Mouse (Mus musculus): ENCODE measurements around the gene Trim28. TPM values are rescaled to one million over a fixed set of nuclear protein-coding genes. Genes with fewer than 3 reads are reported as not detected.
A peak's percentile ranks its signal among the peaks of the same experiment; 100 is the strongest.

Gene Trim28
- polyA plus RNA-seq, 1 experiment from 2014 or later: 57.9 TPM

GRCm38 (mm10) chr7:13042511-13042910 is 43.6 kb downstream of the Trim28 start:
- ATAC-seq (ENCODE audit: low read depth): no peak
- Histone ChIP-seq H3K36me3 (ENCODE audit: control insufficient read depth, insufficient read depth) (no peaks in the 10 kb centered on the region), H3K27ac (ENCODE audit: low read length) (no peak overlapping the region), H3K4me2 (ENCODE audit: low read depth, low read length) (no peak overlapping the region), H3K9ac (ENCODE audit: low read depth, low read length) (no peak overlapping the region), H3K4me1 (ENCODE audit: control insufficient read depth, low read depth, low read length) (peaks cover 28% of the 10 kb centered on the region), H3K4me3 (ENCODE audit: low read depth, low read length) (no peak overlapping the region), H3K27me3 (ENCODE audit: control insufficient read depth, insufficient read depth, low read depth, low read length) (peaks cover 37% of the 10 kb centered on the region), H3K9me3 (replicated peaks; ENCODE audit: control insufficient read depth, low read length) (0 out of 2 replicates have a peak, but pooled peaks cover 2% of the 10 kb centered on the region)
- WGBS (ENCODE audit: insufficient replicate concordance): 70% methylated on average over 6 of the region's 6 CpGs

GRCm38 (mm10) chr7:13043120-13043444 is 44.2 kb downstream of the Trim28 start:
- Histone ChIP-seq H3K36me3 (ENCODE audit: control insufficient read depth, insufficient read depth) (no peaks in the 10 kb centered on the region), H3K4me3 (ENCODE audit: low read depth, low read length) (no peak overlapping the region; the same call in 1 of the 2 replicates), H3K9ac (ENCODE audit: low read depth, low read length) (no peak overlapping the region), H3K9me3 (replicated peaks; ENCODE audit: control insufficient read depth, low read length) (0 out of 2 replicates have a peak, but pooled peaks cover 2% of the 10 kb centered on the region), H3K27ac (ENCODE audit: low read length) (no peak overlapping the region), H3K4me2 (ENCODE audit: low read depth, low read length) (no peak overlapping the region), H3K4me1 (ENCODE audit: control insufficient read depth, low read depth, low read length) (peaks cover 28% of the 10 kb centered on the region), H3K27me3 (ENCODE audit: control insufficient read depth, insufficient read depth, low read depth, low read length) (peaks cover 37% of the 10 kb centered on the region)
- WGBS (ENCODE audit: insufficient replicate concordance): 43% methylated on average over 16 of the region's 16 CpGs
- ATAC-seq (ENCODE audit: low read depth): no peak

- Histone ChIP-seq H3K36me3 (ENCODE audit: control insufficient read depth, insufficient read depth) (no peaks in the 10 kb centered on the region), H3K4me3 (ENCODE audit: low read depth, low read length) (peak overlapping the region; percentile 55), H3K27me3 (ENCODE audit: control insufficient read depth, insufficient read depth, low read depth, low read length) (peaks cover 37% of the 10 kb centered on the region), H3K4me2 (ENCODE audit: low read depth, low read length) (peak overlapping the region; percentile 74), H3K27ac (ENCODE audit: low read length) (no peak overlapping the region), H3K9ac (ENCODE audit: low read depth, low read length) (peak overlapping the region; percentile 5; the same call in 1 of the 2 replicates), H3K4me1 (ENCODE audit: control insufficient read depth, low read depth, low read length) (peaks cover 26% of the 10 kb centered on the region), H3K9me3 (replicated peaks; ENCODE audit: control insufficient read depth, low read length) (0 out of 2 replicates have a peak, but pooled peaks cover 2% of the 10 kb centered on the region)
- WGBS (ENCODE audit: insufficient replicate concordance): 5% methylated on average over 88 of the region's 88 CpGs
- no peak for ATAC-seq (ENCODE audit: low read depth)
Measured at GRCm38 (mm10) chr7:13043445-13044253, 44.7 kb downstream of the Trim28 start.

- peaks cover 37% of the 10 kb centered on the region for H3K27me3 ChIP-seq (ENCODE audit: control insufficient read depth, insufficient read depth, low read depth, low read length)
- 0 out of 2 replicates have a peak, but pooled peaks cover 2% of the 10 kb centered on the region for H3K9me3 ChIP-seq (replicated peaks; ENCODE audit: control insufficient read depth, low read length)
- peak overlapping the region; percentile 74 for H3K4me2 ChIP-seq (ENCODE audit: low read depth, low read length)
- 7% methylated on average over 23 of the region's 23 CpGs for WGBS (ENCODE audit: insufficient replicate concordance)
- H3K4me3 ChIP-seq (ENCODE audit: low read depth, low read length): peak overlapping the region; percentile 55
- H3K4me1 ChIP-seq (ENCODE audit: control insufficient read depth, low read depth, low read length): peaks cover 20% of the 10 kb centered on the region
- no peak overlapping the region for H3K27ac ChIP-seq (ENCODE audit: low read length)
- H3K9ac ChIP-seq (ENCODE audit: low read depth, low read length): peak overlapping the region; percentile 5; the same call in 1 of the 2 replicates
- H3K36me3 ChIP-seq (ENCODE audit: control insufficient read depth, insufficient read depth): no peaks in the 10 kb centered on the region
- ATAC-seq (ENCODE audit: low read depth): no peak
Measured at GRCm38 (mm10) chr7:13044254-13044625, 45.3 kb downstream of the Trim28 start.

- Histone ChIP-seq H3K4me2 (ENCODE audit: low read depth, low read length) (no peak overlapping the region), H3K36me3 (ENCODE audit: control insufficient read depth, insufficient read depth) (no peaks in the 10 kb centered on the region), H3K27ac (ENCODE audit: low read length) (no peak overlapping the region), H3K9me3 (replicated peaks; ENCODE audit: control insufficient read depth, low read length) (0 out of 2 replicates have a peak, but pooled peaks cover 2% of the 10 kb centered on the region), H3K4me1 (ENCODE audit: control insufficient read depth, low read depth, low read length) (peaks cover 13% of the 10 kb centered on the region), H3K4me3 (ENCODE audit: low read depth, low read length) (no peak overlapping the region), H3K27me3 (ENCODE audit: control insufficient read depth, insufficient read depth, low read depth, low read length) (peaks cover 37% of the 10 kb centered on the region), H3K9ac (ENCODE audit: low read depth, low read length) (no peak overlapping the region)
- 4% methylated on average over 2 of the region's 2 CpGs for WGBS (ENCODE audit: insufficient replicate concordance)
- ATAC-seq (ENCODE audit: low read depth): peak; percentile 58
Measured at GRCm38 (mm10) chr7:13046084-13046483, 47.2 kb downstream of the Trim28 start.

GRCm38 (mm10) chr7:13053001-13053400 is 54.1 kb downstream of the Trim28 start:
- no peak overlapping the region for H3K4me2 ChIP-seq (ENCODE audit: low read depth, low read length)
- H3K27ac ChIP-seq (ENCODE audit: low read length): no peak overlapping the region
- H3K4me3 ChIP-seq (ENCODE audit: low read depth, low read length): no peak overlapping the region
- no peaks in the 10 kb centered on the region for H3K9me3 ChIP-seq (replicated peaks; ENCODE audit: control insufficient read depth, low read length)
- ATAC-seq (ENCODE audit: low read depth): no peak
- H3K4me1 ChIP-seq (ENCODE audit: control insufficient read depth, low read depth, low read length): peaks cover 8% of the 10 kb centered on the region
- H3K36me3 ChIP-seq (ENCODE audit: control insufficient read depth, insufficient read depth): no peaks in the 10 kb centered on the region
- H3K9ac ChIP-seq (ENCODE audit: low read depth, low read length): no peak overlapping the region
- 71% methylated on average over 13 of the region's 13 CpGs for WGBS (ENCODE audit: insufficient replicate concordance)
- no peaks in the 10 kb centered on the region for H3K27me3 ChIP-seq (ENCODE audit: control insufficient read depth, insufficient read depth, low read depth, low read length)

GRCm38 (mm10) chr7:13053501-13053900 is 54.6 kb downstream of the Trim28 start:
- Histone ChIP-seq H3K4me1 (ENCODE audit: control insufficient read depth, low read depth, low read length) (peaks cover 8% of the 10 kb centered on the region), H3K36me3 (ENCODE audit: control insufficient read depth, insufficient read depth) (no peaks in the 10 kb centered on the region), H3K4me3 (ENCODE audit: low read depth, low read length) (peak overlapping the region; percentile 73), H3K4me2 (ENCODE audit: low read depth, low read length) (peak overlapping the region; percentile 82), H3K27me3 (ENCODE audit: control insufficient read depth, insufficient read depth, low read depth, low read length) (no peaks in the 10 kb centered on the region), H3K9ac (ENCODE audit: low read depth, low read length) (no peak overlapping the region), H3K27ac (ENCODE audit: low read length) (no peak overlapping the region), H3K9me3 (replicated peaks; ENCODE audit: control insufficient read depth, low read length) (no peaks in the 10 kb centered on the region)
- no peak for ATAC-seq (ENCODE audit: low read depth)
- WGBS (ENCODE audit: insufficient replicate concordance): 84% methylated on average over 2 of the region's 2 CpGs

GRCm38 (mm10) chr7:13053961-13054286 is 55.0 kb downstream of the Trim28 start:
- peak overlapping the region; percentile 70 for H3K9ac ChIP-seq (ENCODE audit: low read depth, low read length)
- ATAC-seq (ENCODE audit: low read depth): no peak
- peak overlapping the region; percentile 73 for H3K4me3 ChIP-seq (ENCODE audit: low read depth, low read length)
- no peaks in the 10 kb centered on the region for H3K27me3 ChIP-seq (ENCODE audit: control insufficient read depth, insufficient read depth, low read depth, low read length)
- peaks cover 8% of the 10 kb centered on the region for H3K4me1 ChIP-seq (ENCODE audit: control insufficient read depth, low read depth, low read length)
- peak overlapping the region; percentile 30; the same call in 1 of the 2 replicates for H3K27ac ChIP-seq (ENCODE audit: low read length)
- 5% methylated on average over 15 of the region's 15 CpGs for WGBS (ENCODE audit: insufficient replicate concordance)
- peak overlapping the region; percentile 82 for H3K4me2 ChIP-seq (ENCODE audit: low read depth, low read length)
- H3K9me3 ChIP-seq (replicated peaks; ENCODE audit: control insufficient read depth, low read length): no peaks in the 10 kb centered on the region
- H3K36me3 ChIP-seq (ENCODE audit: control insufficient read depth, insufficient read depth): no peaks in the 10 kb centered on the region

- under 1% methylated on average over 41 of the region's 41 CpGs for WGBS (ENCODE audit: insufficient replicate concordance)
- Histone ChIP-seq H3K4me2 (ENCODE audit: low read depth, low read length) (peak within 1 kb of the TSS; percentile 82), H3K4me3 (ENCODE audit: low read depth, low read length) (peak within 1 kb of the TSS; percentile 73), H3K27ac (ENCODE audit: low read length) (peak within 1 kb of the TSS; percentile 60; the same call in 1 of the 2 replicates), H3K9ac (ENCODE audit: low read depth, low read length) (peak within 1 kb of the TSS; percentile 70), H3K36me3 (ENCODE audit: control insufficient read depth, insufficient read depth) (no peaks in the 10 kb centered on the region), H3K9me3 (replicated peaks; ENCODE audit: control insufficient read depth, low read length) (no peaks in the 10 kb centered on the region), H3K4me1 (ENCODE audit: control insufficient read depth, low read depth, low read length) (peaks cover 8% of the 10 kb centered on the region), H3K27me3 (ENCODE audit: control insufficient read depth, insufficient read depth, low read depth, low read length) (no peaks in the 10 kb centered on the region)
- peak; percentile 89 for ATAC-seq (ENCODE audit: low read depth)
Measured at GRCm38 (mm10) chr7:13054287-13055010, 55.5 kb downstream of the Trim28 start, which contains the start of gene Mzf1. Mzf1 (minus strand) TSS chr7:13054764.
